Mouse (Mus musculus) cortical plate, adult 2 months (tissue): ENCODE measurements around the gene Bsg.

Source experiments
- CTCF ChIP-seq: fragments of 200-500 bp; IDR thresholded peaks from 2 replicates; pipeline ENCODE4 v1.5.1; 2011; ENCODE audit warnings: mild to moderate bottlenecking, control low read depth, low read length; ENCODE audit not compliant: insufficient read depth; ENCODE audit errors: extremely low read depth
- POLR2A ChIP-seq: fragments of 200-500 bp; IDR thresholded peaks from 2 replicates; pipeline ENCODE4 v1.6.1; 2011; ENCODE audit warnings: mild to moderate bottlenecking, low read length, control low read depth; ENCODE audit not compliant: insufficient read depth; ENCODE audit errors: extremely low read depth

GRCm38 (mm10) chr10:79695231-79696128, 8.8 kb upstream of the Bsg start:
- TF ChIP-seq POLR2A = no peak
- TF ChIP-seq CTCF = peak; percentile 90
